Mouse (Mus musculus) gastrocnemius, adult 2 months (tissue): ENCODE data around the gene Gm20812. TPM values are rescaled to one million over a fixed set of nuclear protein-coding genes. Genes with fewer than 3 reads are reported as not detected.
"Not testable (repeated sequence)": the region's sequence is repeated elsewhere in the genome, so short reads cannot be mapped to it uniquely, and the experiment has no call there.

Source experiments
- DNase-seq: peaks from one replicate; pipeline ENCODE4 v3.0.0; 2022
- H3K27ac ChIP-seq: fragments of 200-600 bp; 2 replicates; pipeline ENCODE4 v1.8.1; 2022; ENCODE audit warnings: mild to moderate bottlenecking
- H3K4me3 ChIP-seq: fragments of 200-600 bp; 2 replicates; pipeline ENCODE4 v1.8.1; 2022; ENCODE audit warnings: mild to moderate bottlenecking, moderate library complexity
- intact Hi-C: fragments of 180-260 bp; cut with DNase I; formaldehyde crosslinking; loops from one replicate; pipeline ENCODE4 v1.15.1; 2025
- long read RNA-seq, 2 experiments: library from polyadenylated mRNA; stranded (forward); transcript quantifications; one replicate each; pipeline ENCODE4 v2.0.0; 2021
- total RNA-seq, 2 experiments: library from RNA; stranded (reverse); gene quantifications; 2 replicates each; pipeline ENCODE4 v1.2.3; 2021

Gene Gm20812
- total RNA-seq = not detected
- long read RNA-seq, experiment 1 = 0 reads
- long read RNA-seq, experiment 2 = 0 reads

DNA sequence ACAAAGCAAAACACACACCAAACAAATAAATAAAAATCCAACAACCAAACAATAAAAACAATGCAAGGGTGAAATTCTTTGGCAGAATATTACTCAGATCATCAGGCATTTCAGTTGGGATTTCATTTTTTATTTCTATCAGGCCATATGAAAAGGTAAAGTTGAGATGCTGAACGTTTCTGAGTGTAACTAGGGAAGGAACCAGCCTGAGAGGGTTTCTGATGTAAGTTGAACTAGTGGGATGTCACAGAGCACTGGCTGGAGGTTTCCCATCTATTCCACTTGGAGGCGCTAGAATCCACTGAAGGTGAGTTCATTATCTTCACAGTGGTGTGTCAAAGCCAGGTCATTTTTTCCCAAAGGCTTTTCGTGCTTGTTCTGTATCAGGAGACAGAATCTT is at the start of gene Gm20812:
TSS of gene Gm20812 (plus strand) at position 301 of the 400 bp plus-strand sequence.
- DNase-seq, H3K27ac ChIP-seq, intact Hi-C loops: not testable (repeated sequence)

More for the DNA sequence above, at the start of gene Gm20812:
- H3K4me3 ChIP-seq = not testable (repeated sequence)

Other genes starting within 250 kb of the Gm20812 start
- gene Gm29554, start 108.0 kb upstream of the Gm20812 start, total RNA-seq = not detected